Mouse (Mus musculus): ENCODE results near the gene St6gal2. TPM values are rescaled to one million over a fixed set of nuclear protein-coding genes. Genes with fewer than 3 reads are reported as not detected.

St6gal2 gene
- polyA plus RNA-seq, 1 experiment from 2014 or later, result 0.32 TPM

Other genes with a start within 250 kb of the St6gal2 start
- not detected in 2 replicates for gene Vmn2r118, start 179.8 kb downstream of the St6gal2 start, polyA plus RNA-seq (2015; fragmentation: Nextera tagmentation; extraction: Ambion mirVana)

Measured in intestine, embryonic 16.5 days (tissue).